In the genomic region with DNA sequence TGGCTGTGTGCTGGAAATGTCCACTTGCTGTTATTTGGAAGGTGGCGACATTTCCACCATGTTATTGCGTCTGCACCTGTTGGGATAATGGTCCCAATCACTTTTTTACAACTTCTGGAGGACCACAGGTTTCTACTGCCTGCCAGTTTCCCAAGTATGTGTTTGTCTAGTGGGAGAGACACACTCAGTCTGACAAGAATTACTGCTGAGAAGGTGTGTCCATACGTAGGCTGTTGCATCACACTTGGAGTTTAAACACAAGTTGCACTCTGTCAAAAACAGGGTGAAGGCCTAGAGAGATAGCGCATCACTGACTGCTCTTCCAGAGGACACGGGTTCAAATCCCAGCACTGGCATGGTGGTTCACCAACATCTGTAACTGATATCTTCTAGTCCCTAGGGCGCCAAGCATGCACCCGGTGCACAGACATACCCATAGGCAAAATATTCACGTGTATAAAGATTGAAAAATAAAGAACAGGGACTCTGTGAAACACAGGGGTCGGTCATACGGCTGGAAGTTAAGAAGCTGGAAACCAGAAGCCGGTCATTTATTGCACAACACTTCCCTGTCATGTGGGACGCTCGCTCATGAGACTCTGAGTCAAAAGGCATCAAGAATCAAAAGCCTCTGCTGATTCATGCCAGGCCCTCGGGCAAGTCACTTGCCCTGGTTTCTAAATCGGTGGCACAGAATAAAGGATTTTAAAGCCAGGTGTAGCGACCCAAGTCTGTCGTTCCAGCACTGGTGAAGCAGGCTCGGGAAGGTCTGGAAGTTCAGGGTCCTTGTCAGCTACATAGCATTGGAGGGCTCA, we compare ENCODE assay signal across 14 mouse cellular contexts. TPM values are rescaled to one million over a fixed set of nuclear protein-coding genes. Genes with fewer than 3 reads are reported as not detected.
DNase-seq lines count a peak whose midpoint lies in the region; ATAC-seq and TF ChIP-seq lines count a peak whose summit lies in the region.
"Had no signal": no experiment of that assay in that cellular context is flagged by ENCODE, and none has a peak within 500 bp of the region (broad histone marks: within the 10 kb centered on the region; RNA-seq: fewer than 3 reads in every experiment).

No protein-coding gene starts in this region.

- TF ChIP-seq POLR2A in embryonic fibroblast, embryonic 13.5 days (IDR thresholded peaks at IDR 0.05; ENCODE audit: low read depth, low read length): no peak

- in situ Hi-C loops in Patski (cut with MboI; ENCODE audit: low pct_unique_long_range_greater_than_20kb): no loop called here

- H3K9me3 ChIP-seq in midbrain, embryonic 15.5 days: no peaks in the 10 kb centered on the region
- H3K9me3 ChIP-seq: lung, embryonic 15.5 days; neural tube, embryonic 13.5 days had no signal

- H3K4me1 ChIP-seq in embryonic fibroblast, embryonic 13.5 days (ENCODE audit: control insufficient read depth, insufficient read depth, low read length): no peaks in the 10 kb centered on the region
- peaks cover under 1% of the 10 kb centered on the region; the same call in 1 of the 2 replicates for H3K4me1 ChIP-seq in midbrain, embryonic 15.5 days

- DNase-seq in kidney, adult 11 months: peak; percentile 25
- DNase-seq in kidney, adult 9 months: no peak
- DNase-seq in Patski (ENCODE audit: low read depth, low spot score): peak; percentile 86
- no peak for DNase-seq in cerebellum, postnatal 14 days
- no peak for DNase-seq in testis, postnatal 14 days (ENCODE audit: low spot score)
- DNase-seq: gastrocnemius, postnatal 25 days had no signal

- peaks cover under 1% of the 10 kb centered on the region; the same call in 1 of the 2 replicates for H3K79me2 ChIP-seq in macrophage (ENCODE audit: inconsistent target)

- peak overlapping the region; percentile 54 for H3K27ac ChIP-seq in embryonic fibroblast, embryonic 13.5 days (ENCODE audit: insufficient read depth, low read length)
- H3K27ac ChIP-seq in macrophage: peak overlapping the region; percentile 96
- H3K27ac ChIP-seq in midbrain, embryonic 15.5 days: no peak overlapping the region
- H3K27ac ChIP-seq: hindbrain, postnatal 0 days; neural tube, embryonic 13.5 days had no signal

- peak; percentile 35 for ATAC-seq in Patski
- ATAC-seq in midbrain, embryonic 15.5 days (replicated peaks): no peak
- ATAC-seq: hindbrain, postnatal 0 days had no signal

- 38% methylated on average over 18 of the region's 18 CpGs for WGBS in macrophage (ENCODE audit: missing documents)
- 89% methylated on average over 18 of the region's 18 CpGs for WGBS in midbrain, embryonic 15.5 days

- no peaks in the 10 kb centered on the region for H3K27me3 ChIP-seq in Patski
- no peaks in the 10 kb centered on the region for H3K27me3 ChIP-seq in midbrain, embryonic 15.5 days (replicated peaks)
- H3K27me3 ChIP-seq: lung, embryonic 15.5 days; neural tube, embryonic 13.5 days had no signal

- H3K4me2 ChIP-seq in midbrain, embryonic 15.5 days: no peak overlapping the region
- H3K4me2 ChIP-seq: lung, embryonic 15.5 days; neural tube, embryonic 13.5 days had no signal

- no peaks in the 10 kb centered on the region for H3K36me3 ChIP-seq in macrophage (ENCODE audit: inconsistent target)
- H3K36me3 ChIP-seq in midbrain, embryonic 15.5 days (replicated peaks): no peaks in the 10 kb centered on the region
- H3K36me3 ChIP-seq: lung, embryonic 15.5 days; neural tube, embryonic 13.5 days had no signal

- POLR2A ChIA-PET in Patski (lab: Charles Lee): no interaction called here

- no peak overlapping the region for H3K9ac ChIP-seq in midbrain, embryonic 15.5 days
- H3K9ac ChIP-seq: lung, embryonic 15.5 days; neural tube, embryonic 13.5 days had no signal

- TF ChIP-seq CTCF in Patski (IDR thresholded peaks at IDR 0.05): no peak
- TF ChIP-seq CTCF in embryonic fibroblast, embryonic 13.5 days (IDR thresholded peaks at IDR 0.05; ENCODE audit: borderline replicate concordance, insufficient read depth, low read length): no peak

- H3K4me3 ChIP-seq in embryonic fibroblast, embryonic 13.5 days (ENCODE audit: insufficient read depth, low read length): no peak overlapping the region
- H3K4me3 ChIP-seq in macrophage (ENCODE audit: inconsistent target): no peak overlapping the region
- no peak overlapping the region for H3K4me3 ChIP-seq in midbrain, embryonic 15.5 days
- H3K4me3 ChIP-seq: lung, embryonic 15.5 days; neural tube, embryonic 13.5 days had no signal

- CTCF ChIA-PET in Patski (lab: Charles Lee): interaction anchor here (1.0 to 1.3 kb wide), 2 partner anchors 20 to 53 kb away, joined by 3 read pairs; partner anchors contain the start of gene Ddi2

RNA-seq across cellular contexts. Expression of gene Plekhm2, which starts 5.4 kb away (rescaled TPM):
- polyA plus RNA-seq in Patski (2021) (37.0 TPM), macrophage (2018) (44.8 to 76.0 TPM (median 74.2 TPM) in 3 replicates)
- polyA plus RNA-seq in embryonic fibroblast, embryonic 13.5 days (2011; ENCODE audit: insufficient read length, low read depth, missing spikeins): 22.5 and 29.8 TPM in 2 replicates
- total RNA-seq in macrophage (2018; cell fraction: chromatin; rRNA removed): 100 to 1,000 TPM; 143 to 432 (median 230) TPM
- 10 to 100 TPM; 31.1 to 84.7 (median 52.3) TPM for total RNA-seq in macrophage (2018; cell fraction: cytosol; rRNA removed)
- 100 to 1,000 TPM in 23 of 26 experiments, 10 to 100 TPM in 3; 82.0 to 320 (median 157) TPM for total RNA-seq in macrophage (2018; cell fraction: nucleus; rRNA removed)
- 9.7 and 10.7 TPM in 2 replicates for polyA plus RNA-seq in midbrain, embryonic 15.5 days (2015; fragmentation: Nextera tagmentation; extraction: Ambion mirVana)

RNA-seq across cellular contexts. Expression of gene Rsc1a1, which starts 15.3 kb away (rescaled TPM):
- polyA plus RNA-seq in Patski (2021): 4.7 TPM
- 5.1 and 5.3 TPM in 2 replicates for polyA plus RNA-seq in embryonic fibroblast, embryonic 13.5 days (2011; ENCODE audit: insufficient read length, low read depth, missing spikeins)
- 10 to 100 TPM in 19 of 26 experiments, 1 to 10 TPM in 7; 2.2 to 51.7 (median 19.7) TPM for total RNA-seq in macrophage (2018; cell fraction: chromatin; rRNA removed)
- 10 to 100 TPM in 1 of 26 experiments, 1 to 10 TPM in 24, under 1 TPM in 1; 0.75 to 11.8 (median 5.1) TPM for total RNA-seq in macrophage (2018; cell fraction: cytosol; rRNA removed)
- 10 to 100 TPM in 16 of 26 experiments, 1 to 10 TPM in 9, under 1 TPM in 1; 0.99 to 31.2 (median 14.4) TPM for total RNA-seq in macrophage (2018; cell fraction: nucleus; rRNA removed)
- polyA plus RNA-seq in macrophage (2018): 4.2 to 8.9 TPM in 2 of 3 replicates, not detected in the other
- 0.49 and 0.53 TPM in 2 replicates for polyA plus RNA-seq in midbrain, embryonic 15.5 days (2015; fragmentation: Nextera tagmentation; extraction: Ambion mirVana)
- total RNA-seq: left cerebral cortex, adult 18-20 months had no signal
- polyA plus RNA-seq: hindbrain, postnatal 0 days; lung, embryonic 15.5 days; neural tube, embryonic 13.5 days had no signal

RNA-seq across cellular contexts. Expression of gene Slc25a34, which starts 46.5 kb away (rescaled TPM):
- polyA plus RNA-seq in Patski (2021) (0.15 TPM), macrophage (2018) (0.09 to 0.17 TPM in 2 of 3 replicates, not detected in the other)
- polyA plus RNA-seq in embryonic fibroblast, embryonic 13.5 days (2011; ENCODE audit: insufficient read length, low read depth, missing spikeins): 0.19 TPM in 1 of 2 replicates, not detected in the other
- total RNA-seq in macrophage (2018; cell fraction: chromatin; rRNA removed): 1 to 10 TPM in 12 of 26 experiments, under 1 TPM in 10, not detected in 4; 0.26 to 3.6 (median 1.0) TPM
- total RNA-seq in macrophage (2018; cell fraction: cytosol; rRNA removed): under 1 TPM in 9 of 26 experiments, not detected in 17; 0.05 to 0.18 (median 0.07) TPM
- 1 to 10 TPM in 8 of 26 experiments, under 1 TPM in 17, not detected in 1; 0.17 to 3.0 (median 0.60) TPM for total RNA-seq in macrophage (2018; cell fraction: nucleus; rRNA removed)
- 0.26 and 0.61 TPM in 2 replicates for polyA plus RNA-seq in midbrain, embryonic 15.5 days (2015; fragmentation: Nextera tagmentation; extraction: Ambion mirVana)
- polyA plus RNA-seq: stomach, embryonic 14.5 days had no signal

RNA-seq across cellular contexts. Expression of gene Tmem82, which starts 51.7 kb away (rescaled TPM):
- polyA plus RNA-seq in Patski (2021) (0.05 TPM), macrophage (2018) (1.3 to 4.5 TPM (median 2.7 TPM) in 3 replicates)
- not detected in 2 replicates for polyA plus RNA-seq in embryonic fibroblast, embryonic 13.5 days (2011; ENCODE audit: insufficient read length, low read depth, missing spikeins)
- total RNA-seq in macrophage (2018; cell fraction: chromatin; rRNA removed): 10 to 100 TPM in 9 of 26 experiments, 1 to 10 TPM in 17; 1.6 to 19.7 (median 6.3) TPM
- total RNA-seq in macrophage (2018; cell fraction: cytosol; rRNA removed): 1 to 10 TPM; 1.1 to 4.7 (median 1.9) TPM
- 10 to 100 TPM in 10 of 26 experiments, 1 to 10 TPM in 16; 1.8 to 21.2 (median 6.3) TPM for total RNA-seq in macrophage (2018; cell fraction: nucleus; rRNA removed)
- polyA plus RNA-seq in midbrain, embryonic 15.5 days (2015; fragmentation: Nextera tagmentation; extraction: Ambion mirVana): 0.32 and 0.65 TPM in 2 replicates

RNA-seq across cellular contexts. Expression of gene Ddi2, which starts 53.1 kb away (rescaled TPM):
- polyA plus RNA-seq in Patski (2021): 16.6 TPM
- 27.6 and 30.9 TPM in 2 replicates for polyA plus RNA-seq in embryonic fibroblast, embryonic 13.5 days (2011; ENCODE audit: insufficient read length, low read depth, missing spikeins)
- 100 to 1,000 TPM in 3 of 26 experiments, 10 to 100 TPM in 22, 1 to 10 TPM in 1; 9.4 to 105 (median 37.6) TPM for total RNA-seq in macrophage (2018; cell fraction: chromatin; rRNA removed)
- total RNA-seq in macrophage (2018; cell fraction: cytosol; rRNA removed): 10 to 100 TPM; 17.7 to 56.8 (median 37.1) TPM
- 10 to 100 TPM; 15.4 to 88.8 (median 34.8) TPM for total RNA-seq in macrophage (2018; cell fraction: nucleus; rRNA removed)
- 32.2 to 37.7 TPM (median 33.4 TPM) in 3 replicates for polyA plus RNA-seq in macrophage (2018)
- 13.3 and 14.0 TPM in 2 replicates for polyA plus RNA-seq in midbrain, embryonic 15.5 days (2015; fragmentation: Nextera tagmentation; extraction: Ambion mirVana)

Comparison
In these comparisons a context has a peak if more than half of its experiments do, and no peak if none do; other contexts are left out.
1. DNase-seq: peak in kidney, adult 11 months (single experiment) and Patski (single experiment); none in kidney, adult 9 months (single experiment), cerebellum, postnatal 14 days (0 of 2) and testis, postnatal 14 days (single experiment).